Mouse (Mus musculus) cerebellum, postnatal 4 days (tissue): ENCODE measurements around the gene Prmt1.
"Not testable (repeated sequence)": the region's sequence is repeated elsewhere in the genome, so short reads cannot be mapped to it uniquely, and the experiment has no call there.

Source experiments
- DNase-seq, 2 experiments: peaks; one replicate each; pipeline ENCODE4 v3.0.0; 2022; ENCODE audit warnings: low spot score in 2 of 2, mixed read lengths in 1 of 2

Prmt1 gene

DNA sequence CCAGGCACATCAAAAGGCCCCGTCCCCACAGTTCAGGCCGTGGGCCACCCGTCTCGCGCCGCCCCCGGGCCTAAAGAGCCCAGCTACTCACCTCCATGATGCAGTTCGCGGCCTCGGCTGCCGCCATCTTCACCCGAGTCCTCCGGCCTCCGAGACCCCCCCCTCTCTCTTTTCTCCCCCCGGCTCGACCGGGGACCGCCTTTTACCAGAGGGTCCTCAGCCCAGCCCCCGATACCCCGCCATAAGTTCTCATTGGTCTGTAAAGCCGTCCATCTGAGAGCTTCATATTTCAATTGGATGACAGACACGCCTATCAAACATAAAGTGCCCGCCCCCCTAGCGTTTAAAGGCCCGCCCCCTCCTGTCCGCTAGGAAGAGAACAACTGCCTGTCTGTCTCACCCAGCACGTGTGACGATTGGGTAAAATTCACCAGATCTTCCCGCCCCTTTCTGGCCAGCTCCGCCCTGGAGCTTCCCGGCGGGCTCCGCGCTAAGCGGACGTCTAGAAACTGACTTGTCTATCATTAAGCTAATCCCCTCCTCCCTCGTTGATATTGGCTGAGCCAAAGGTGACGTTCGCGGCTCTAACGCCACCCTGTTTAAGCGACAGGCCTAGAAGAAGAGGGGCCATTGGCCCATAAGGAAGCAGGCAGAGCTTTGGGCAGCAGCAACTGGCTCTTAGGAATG lies at the start of gene Prmt1:
Prmt1 (minus strand) TSS at position 377 of the 687 bp plus-strand sequence.
- DNase-seq: peak; percentile 88 to 97

DNA sequence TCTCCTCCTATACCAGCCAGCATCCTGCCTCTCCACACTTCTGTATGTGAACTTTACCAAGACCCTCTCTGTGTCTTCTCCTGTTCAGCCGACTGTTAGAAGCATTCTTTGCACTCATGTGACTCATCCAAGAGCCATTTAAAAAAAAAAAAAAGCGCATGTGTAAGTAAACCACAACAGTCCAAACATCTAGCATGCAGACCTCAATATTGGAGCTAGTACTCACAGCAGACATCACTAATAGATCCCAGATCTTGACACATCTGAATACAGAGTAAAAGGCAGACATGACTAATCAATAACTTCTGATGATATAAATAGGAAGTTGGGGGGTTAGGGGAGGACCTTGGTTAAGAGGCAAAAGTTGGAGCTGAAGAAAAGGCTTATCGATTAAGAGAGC lies 49.3 kb upstream of the Prmt1 start:
- DNase-seq: no peak

- no peak for DNase-seq
These were observed 47.5 kb upstream of the Prmt1 start for GRCm38 (mm10) chr7:45033722-45034359.

- DNase-seq: no peak
These were observed 44.5 kb upstream of the Prmt1 start for GRCm38 (mm10) chr7:45030857-45031256.

DNA sequence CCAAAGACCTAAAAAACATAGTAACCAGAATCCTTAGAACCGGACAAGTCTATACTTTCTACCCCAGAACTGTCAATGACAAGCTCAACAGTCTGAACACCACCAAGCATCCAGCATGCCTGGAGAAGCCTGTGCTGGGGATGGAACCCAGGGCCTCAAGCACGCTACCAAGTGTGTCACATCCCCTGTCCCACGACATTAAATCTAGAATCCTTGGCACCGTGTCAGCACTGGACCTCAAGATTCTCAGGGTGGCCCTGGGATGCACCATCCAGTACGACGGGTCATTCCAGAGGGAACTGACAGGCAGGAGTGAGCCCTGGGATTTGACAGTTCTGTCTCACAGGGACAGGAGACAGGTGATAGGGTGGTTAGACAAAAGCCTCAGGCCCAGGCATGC lies 43.6 kb upstream of the Prmt1 start:
- no peak for DNase-seq

- DNase-seq: no peak
These were observed 42.0 kb upstream of the Prmt1 start for GRCm38 (mm10) chr7:45028351-45028750.

DNA sequence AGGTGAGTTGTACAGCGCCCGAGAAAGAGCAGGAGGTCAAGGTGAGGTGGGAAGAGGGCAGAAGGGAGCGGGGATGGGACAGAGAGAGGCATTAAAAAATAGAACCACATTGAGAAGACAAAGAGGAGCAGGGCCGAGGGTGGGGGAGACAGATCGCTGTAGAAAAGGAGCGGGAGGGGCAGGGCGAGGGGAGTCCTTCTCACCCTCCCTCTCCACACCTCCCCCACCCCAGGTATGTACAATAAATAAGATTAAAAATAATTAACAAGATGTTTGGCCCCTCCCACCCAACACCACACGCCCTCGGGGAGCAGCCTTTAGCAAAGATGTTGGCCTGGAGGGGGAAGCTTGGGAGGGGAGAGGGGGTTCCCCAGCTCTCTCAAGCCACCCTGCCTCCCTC lies 41.4 kb upstream of the Prmt1 start:
- DNase-seq: no peak

- no peak for DNase-seq
These were observed 39.9 kb upstream of the Prmt1 start for GRCm38 (mm10) chr7:45026256-45026655.

GRCm38 (mm10) chr7:45025601-45026220 lies 39.3 kb upstream of the Prmt1 start:
- no peak for DNase-seq

DNA sequence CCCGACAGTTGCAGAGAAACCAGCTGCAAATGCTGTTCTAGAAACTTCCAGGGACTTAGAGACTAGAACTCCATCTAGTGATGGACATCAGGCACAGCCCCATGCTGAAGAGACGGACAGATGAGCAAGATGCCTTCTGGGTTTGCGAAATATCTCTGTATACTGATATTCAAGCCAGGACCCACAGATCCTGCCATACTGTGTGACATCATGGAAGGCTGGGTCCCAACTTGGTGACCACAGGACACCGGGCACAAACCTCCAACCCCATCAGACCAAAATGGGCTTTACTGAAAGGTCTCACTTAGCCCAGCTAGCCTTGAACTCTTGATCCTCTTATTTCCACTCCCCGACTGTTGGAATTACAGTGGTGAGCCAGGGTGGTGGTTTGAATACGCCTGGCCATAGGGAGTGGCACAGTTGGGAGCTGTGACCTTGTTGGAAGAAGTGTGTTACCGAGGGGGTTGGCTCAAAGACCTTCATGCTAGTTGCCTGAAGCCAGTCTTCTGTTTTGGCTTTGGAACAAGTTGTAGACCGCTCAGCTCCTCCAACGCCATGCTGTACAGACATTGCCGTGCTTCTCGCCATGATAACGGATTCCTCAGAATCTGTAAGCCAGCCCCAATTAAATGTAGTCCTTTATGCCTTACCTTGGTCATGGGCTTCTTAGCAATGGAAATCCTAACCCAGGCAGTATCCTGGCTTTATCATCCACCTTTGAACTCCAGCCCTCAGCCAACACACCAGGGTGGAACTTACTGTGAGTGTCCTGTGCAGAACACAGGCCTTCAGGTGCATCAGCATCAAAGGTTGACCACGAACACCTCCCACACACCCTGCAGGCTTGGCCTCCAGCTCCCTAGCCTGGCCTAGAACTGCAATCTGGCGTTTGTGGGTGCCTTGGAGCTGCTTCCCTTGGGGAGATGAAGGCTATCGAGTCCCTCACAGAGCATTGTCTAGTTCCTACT lies 38.2 kb upstream of the Prmt1 start:
- no peak for DNase-seq

DNA sequence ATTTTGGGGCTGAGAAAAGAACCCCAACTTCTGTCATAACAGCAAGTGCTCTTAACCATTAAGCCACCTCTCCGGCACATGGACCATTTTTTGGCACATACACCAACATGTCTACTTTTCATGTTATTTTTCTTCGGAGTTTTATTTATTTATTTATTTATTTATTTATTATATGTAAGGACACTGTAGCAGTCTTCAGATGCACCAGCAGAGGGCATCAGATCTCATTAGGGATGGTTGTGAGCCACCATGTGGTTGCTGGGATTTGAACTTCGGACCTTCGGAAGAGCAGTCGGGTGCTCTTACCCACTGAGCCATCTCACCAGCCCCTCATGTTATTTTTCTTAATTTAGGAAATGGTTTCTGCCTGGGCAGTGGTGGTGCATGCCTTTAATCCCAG lies 37.3 kb upstream of the Prmt1 start:
- not testable (repeated sequence) for DNase-seq

DNA sequence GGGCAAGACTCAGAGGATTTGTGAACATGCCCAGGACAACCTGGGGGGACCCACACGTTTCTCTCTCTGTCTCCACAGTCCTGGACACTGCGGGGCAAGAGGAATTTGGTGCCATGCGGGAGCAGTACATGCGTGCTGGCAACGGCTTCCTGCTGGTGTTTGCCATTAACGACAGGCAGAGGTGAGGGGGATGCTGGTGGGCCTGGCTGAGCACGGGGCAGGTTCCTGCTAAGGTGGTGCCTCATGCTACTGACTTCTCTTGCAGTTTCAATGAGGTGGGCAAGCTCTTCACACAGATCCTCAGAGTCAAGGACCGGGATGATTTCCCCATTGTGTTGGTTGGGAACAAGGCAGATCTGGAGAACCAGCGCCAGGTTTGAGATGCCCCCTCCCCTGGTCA lies 33.9 kb upstream of the Prmt1 start:
- no peak for DNase-seq

GRCm38 (mm10) chr7:45019031-45019571 lies 32.7 kb upstream of the Prmt1 start:
- DNase-seq: no peak

- peak in 1 of 2 experiments; percentile 63 for DNase-seq
These were observed 31.1 kb upstream of the Prmt1 start, which contains the start of gene Rras for GRCm38 (mm10) chr7:45017242-45018061. Gene Rras (plus strand): TSS chr7:45017961.

- DNase-seq: no peak
These were observed 30.4 kb upstream of the Prmt1 start for GRCm38 (mm10) chr7:45016761-45017160.

DNA sequence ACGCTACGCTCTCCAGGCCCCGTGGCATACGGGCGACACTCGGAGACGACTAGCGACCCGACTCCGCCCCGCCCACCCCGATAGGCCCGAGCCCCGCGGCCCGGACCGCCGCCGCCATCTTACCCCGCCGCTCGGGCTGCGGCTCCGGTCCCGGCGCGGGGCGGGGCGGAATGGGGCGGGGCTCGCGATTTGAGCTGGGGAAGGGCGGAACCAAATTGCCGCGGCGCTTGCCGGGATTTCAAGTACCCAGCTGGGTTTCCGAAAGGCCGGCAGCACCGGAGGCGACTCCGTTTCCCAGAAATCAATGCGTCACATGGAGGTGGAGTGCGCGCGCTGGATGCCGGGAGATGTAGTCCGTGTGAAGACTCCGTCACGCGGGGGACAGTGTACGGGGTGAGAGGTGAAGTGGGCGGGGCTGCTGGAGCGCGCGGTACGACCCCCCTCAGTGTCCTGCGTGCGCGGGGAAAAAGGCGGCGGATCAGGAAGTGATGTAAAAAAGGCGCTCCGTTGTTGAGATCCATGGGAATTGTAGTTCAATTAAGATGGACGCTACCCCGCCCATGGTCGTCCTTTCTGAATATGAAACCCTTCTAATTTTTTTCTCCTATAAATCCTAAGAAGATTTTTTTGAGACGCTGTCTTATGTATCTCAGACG lies 29.7 kb upstream of the Prmt1 start, which contains the start of gene Scaf1:
Scaf1 (minus strand) TSS at position 407 of the 656 bp plus-strand sequence.
- DNase-seq: peak; percentile 98 to 99

DNA sequence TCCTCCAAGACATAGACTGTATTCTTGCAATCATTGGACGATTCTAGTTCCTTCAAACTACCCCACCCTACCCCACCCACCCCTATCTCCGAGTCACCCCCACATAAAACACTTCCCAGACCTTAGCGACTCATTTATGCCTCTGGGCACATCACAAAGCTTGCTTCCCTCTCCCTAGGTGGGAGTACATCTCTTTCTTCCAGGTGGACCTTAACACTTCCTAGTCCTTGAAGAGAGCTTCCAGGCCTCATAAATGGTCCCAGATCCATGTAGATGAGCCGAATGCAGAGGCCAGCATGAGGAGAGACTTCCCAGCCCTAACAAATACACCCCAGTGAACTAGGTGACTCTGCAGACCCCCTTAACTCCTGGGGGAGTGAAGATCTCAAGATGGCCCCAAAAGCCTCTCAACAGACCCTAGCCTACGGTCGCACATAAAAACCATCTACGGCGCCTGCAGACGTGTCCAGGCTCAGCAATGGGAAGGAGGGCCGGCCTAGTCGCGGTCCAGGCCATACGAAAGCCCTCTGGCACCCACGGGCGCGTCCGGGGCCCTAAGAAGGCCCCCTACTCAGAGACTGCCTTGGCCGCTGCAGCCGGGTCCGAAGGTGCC lies 29.1 kb upstream of the Prmt1 start:
- no peak for DNase-seq

DNA sequence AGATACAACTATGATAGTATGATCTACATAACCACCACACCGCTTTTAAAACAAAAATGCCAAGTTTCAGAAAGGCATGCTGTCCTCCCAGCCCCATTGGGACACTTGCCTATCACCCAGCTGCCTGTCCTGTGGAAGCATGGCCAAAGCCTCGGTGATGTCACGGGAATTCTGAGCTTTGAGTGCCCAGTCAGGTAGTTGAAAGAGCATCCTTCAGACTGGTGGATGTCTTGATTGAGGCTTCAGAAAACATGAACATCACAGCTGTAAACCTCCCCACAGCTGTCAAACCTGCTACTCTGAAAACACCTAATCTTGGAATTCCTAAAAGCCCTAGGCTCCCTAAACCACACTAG lies 27.7 kb upstream of the Prmt1 start:
- DNase-seq: no peak

- no peak for DNase-seq
These were observed 27.2 kb upstream of the Prmt1 start for GRCm38 (mm10) chr7:45013366-45014095.
